Mouse (Mus musculus) heart, adult 2 months (tissue): ENCODE measurements around the gene C530008M17Rik. TPM values are rescaled to one million over a fixed set of nuclear protein-coding genes. Genes with fewer than 3 reads are reported as not detected.

Source experiments
- DNase-seq, 2 experiments: peaks; one replicate each; pipeline ENCODE4 v3.0.0; 2021
- H3K27ac ChIP-seq: fragments of 200-600 bp; 2 replicates; pipeline ENCODE4 v1.8.1; 2022
- H3K27me3 ChIP-seq: fragments of 200-500 bp; 2 replicates; pipeline ENCODE4 v1.6.1; 2012; ENCODE audit warnings: mild to moderate bottlenecking, low read length, inconsistent platforms, mixed read lengths; ENCODE audit not compliant: control insufficient read depth, insufficient read depth
- H3K36me3 ChIP-seq: fragments of 200-500 bp; 2 replicates; pipeline ENCODE4 v1.6.1; 2012; ENCODE audit warnings: low read length, inconsistent platforms; ENCODE audit not compliant: control insufficient read depth, insufficient read depth
- H3K4me1 ChIP-seq: fragments of 200-500 bp; 2 replicates; pipeline ENCODE4 v1.6.1; 2011; ENCODE audit warnings: low read length; ENCODE audit not compliant: control insufficient read depth, insufficient read depth
- H3K4me3 ChIP-seq: fragments of 200-600 bp; 2 replicates; pipeline ENCODE4 v1.8.1; 2022
- H3K79me2 ChIP-seq: fragments of 200-500 bp; replicated peaks from 2 replicates; pipeline ENCODE4 v1.6.1; 2012; ENCODE audit warnings: mild to moderate bottlenecking, inconsistent platforms, low read length, moderate library complexity, mixed read lengths; ENCODE audit not compliant: control insufficient read depth, insufficient read depth
- H3K9ac ChIP-seq: fragments of 200-500 bp; 2 replicates; pipeline ENCODE4 v1.6.1; 2012; ENCODE audit warnings: low read depth, mild to moderate bottlenecking, control low read depth, inconsistent platforms, low read length, mixed read lengths
- CTCF ChIP-seq: fragments of 200-600 bp; IDR thresholded peaks from 2 replicates; pipeline ENCODE4 v1.8.1; 2022; ENCODE audit warnings: antibody characterized with exemption, mild to moderate bottlenecking, moderate library complexity
- EP300 ChIP-seq: fragments of 200-500 bp; IDR thresholded peaks from 2 replicates; pipeline ENCODE4 v1.6.1; 2011; ENCODE audit warnings: low read depth, low read length, control low read depth; ENCODE audit not compliant: insufficient read depth
- POLR2A ChIP-seq: fragments of 200-500 bp; IDR thresholded peaks from 2 replicates; pipeline ENCODE4 v1.6.1; 2011; ENCODE audit warnings: mild to moderate bottlenecking, low read depth, low read length, control low read depth; ENCODE audit not compliant: insufficient read depth
- WGBS: fragments of 180-500 bp; shearing (Covaris S2); methylation state at CpG from one replicate; pipeline ENCODE4 v1.1.7; 2018; 5-methylcytosine and 5-hydroxymethylcytosine counted together
- intact Hi-C: fragments of 180-260 bp; cut with DNase I; formaldehyde crosslinking; loops from one replicate; pipeline ENCODE4 v1.15.1; 2025
- polyA plus RNA-seq: library from polyadenylated mRNA; depleted of rRNA; stranded (reverse); fragments of >200 nt; gene quantifications from 2 replicates; pipeline ENCODE4 v1.2.3, GENCODE M21; 2012
- total RNA-seq, 2 experiments: library from RNA; stranded (reverse); gene quantifications; 2 replicates each; pipeline ENCODE4 v1.2.3; 2021

Gene C530008M17Rik
- total and polyA plus RNA-seq, 3 experiments: 1.5 to 5.4 (median 2.4) TPM

DNA sequence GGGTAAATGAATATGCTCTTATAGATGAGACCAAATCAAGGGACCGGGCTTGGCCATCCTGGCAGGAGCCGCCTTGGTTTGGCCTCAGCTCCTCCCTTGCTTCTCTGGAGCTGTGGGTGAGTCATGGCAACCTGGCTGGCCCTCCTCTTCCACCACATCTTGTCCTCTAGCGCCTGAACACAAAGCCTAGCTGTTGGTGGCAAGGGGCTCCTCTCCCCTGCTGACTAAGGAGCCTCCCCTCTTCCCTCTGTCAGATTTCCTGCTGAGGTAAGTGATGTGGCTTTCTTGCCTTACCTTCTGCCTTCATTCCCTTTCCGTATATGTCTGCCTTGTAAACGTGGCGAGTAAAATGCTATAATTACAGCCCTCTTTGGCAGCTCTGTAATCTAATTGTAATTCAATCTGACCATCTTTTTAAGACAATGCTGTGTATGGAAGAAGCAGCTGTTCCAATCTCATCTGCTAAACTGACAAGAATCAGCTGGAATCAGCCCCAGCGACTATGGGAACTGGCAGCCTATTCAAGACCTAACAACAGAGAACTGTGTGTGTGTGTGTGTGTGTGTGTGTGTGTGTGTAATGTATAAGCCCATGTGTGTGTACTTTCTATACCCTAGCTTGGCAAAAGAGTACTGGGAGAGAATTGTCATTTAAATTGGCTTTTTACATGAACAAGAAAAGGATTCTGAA lies 126.2 kb downstream of the C530008M17Rik start:
- H3K36me3 ChIP-seq: no peaks in the 10 kb centered on the region
- H3K9ac ChIP-seq: no peak overlapping the region
- WGBS: 49% methylated on average over 7 of the region's 7 CpGs
- H3K4me3 ChIP-seq: no peak overlapping the region
- TF ChIP-seq POLR2A: no peak
- no peak for TF ChIP-seq CTCF
- no peak for TF ChIP-seq EP300
- no peaks in the 10 kb centered on the region for H3K27me3 ChIP-seq
- no peaks in the 10 kb centered on the region for H3K4me1 ChIP-seq
- H3K27ac ChIP-seq: no peak overlapping the region
- no peaks in the 10 kb centered on the region for H3K79me2 ChIP-seq
- intact Hi-C loops: no loop called here
- no peak for DNase-seq

DNA sequence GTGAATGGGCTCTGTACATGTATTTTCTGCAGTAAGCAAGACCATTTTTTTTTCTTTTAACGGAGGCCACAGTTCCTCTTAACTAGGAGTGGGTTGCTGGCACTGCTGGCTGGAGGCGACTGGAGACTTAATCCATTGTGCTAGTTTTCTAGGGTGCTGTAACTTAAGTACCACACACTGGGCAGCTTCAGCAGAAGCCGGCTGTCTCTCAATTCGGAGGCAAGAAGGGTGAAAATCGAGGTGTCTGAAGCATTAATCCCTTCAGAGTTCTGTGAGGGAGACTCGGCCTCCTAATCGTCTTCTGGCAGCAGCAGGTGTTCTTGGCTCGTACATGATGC lies 126.8 kb downstream of the C530008M17Rik start:
- 79% methylated on average over 8 of the region's 8 CpGs for WGBS
- H3K4me1 ChIP-seq: no peaks in the 10 kb centered on the region

DNA sequence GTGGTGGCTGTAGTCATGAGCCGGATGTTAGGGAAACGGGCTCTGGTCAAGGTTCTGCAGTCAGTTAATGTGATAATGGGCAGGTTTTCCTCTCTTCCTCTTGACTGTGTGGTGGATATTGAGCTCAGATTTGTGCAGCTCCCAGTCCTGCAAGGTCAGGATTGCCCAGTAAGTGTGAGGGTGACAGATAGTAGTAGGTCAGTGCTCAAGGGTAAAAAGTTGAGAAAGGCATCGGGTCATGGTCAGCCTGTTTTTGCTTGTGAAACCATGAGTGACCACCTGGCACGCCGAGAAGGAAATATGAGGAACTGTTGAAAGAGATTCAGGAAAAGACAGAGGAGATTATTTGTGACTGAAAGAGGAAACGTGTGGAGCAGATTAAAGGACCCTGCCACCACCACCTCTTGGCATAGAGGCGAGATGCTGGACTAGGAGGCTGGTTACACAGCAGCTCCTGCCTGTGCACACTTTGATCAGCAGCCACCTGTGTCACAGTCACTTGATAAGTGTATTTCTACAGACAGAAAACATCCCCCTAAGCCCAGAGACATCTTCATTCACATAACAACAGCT lies 127.9 kb downstream of the C530008M17Rik start:
- no peaks in the 10 kb centered on the region for H3K79me2 ChIP-seq
- H3K9ac ChIP-seq: no peak overlapping the region
- intact Hi-C loops: no loop called here
- H3K27ac ChIP-seq: no peak overlapping the region
- H3K4me3 ChIP-seq: no peak overlapping the region
- no peaks in the 10 kb centered on the region for H3K36me3 ChIP-seq
- WGBS: 57% methylated on average over 7 of the region's 7 CpGs
- no peak for TF ChIP-seq EP300
- no peak for TF ChIP-seq CTCF
- TF ChIP-seq POLR2A: no peak
- DNase-seq: no peak
- H3K27me3 ChIP-seq: no peaks in the 10 kb centered on the region
- no peaks in the 10 kb centered on the region for H3K4me1 ChIP-seq

More for the DNA sequence above, 126.8 kb downstream of the C530008M17Rik start:
- no peak overlapping the region for H3K4me3 ChIP-seq
- intact Hi-C loops: no loop called here
- no peaks in the 10 kb centered on the region for H3K36me3 ChIP-seq
- no peak overlapping the region for H3K9ac ChIP-seq
- H3K27me3 ChIP-seq: no peaks in the 10 kb centered on the region
- no peak for TF ChIP-seq EP300
- no peak for TF ChIP-seq POLR2A
- no peak overlapping the region for H3K27ac ChIP-seq
- no peaks in the 10 kb centered on the region for H3K79me2 ChIP-seq
- no peak for DNase-seq

DNA sequence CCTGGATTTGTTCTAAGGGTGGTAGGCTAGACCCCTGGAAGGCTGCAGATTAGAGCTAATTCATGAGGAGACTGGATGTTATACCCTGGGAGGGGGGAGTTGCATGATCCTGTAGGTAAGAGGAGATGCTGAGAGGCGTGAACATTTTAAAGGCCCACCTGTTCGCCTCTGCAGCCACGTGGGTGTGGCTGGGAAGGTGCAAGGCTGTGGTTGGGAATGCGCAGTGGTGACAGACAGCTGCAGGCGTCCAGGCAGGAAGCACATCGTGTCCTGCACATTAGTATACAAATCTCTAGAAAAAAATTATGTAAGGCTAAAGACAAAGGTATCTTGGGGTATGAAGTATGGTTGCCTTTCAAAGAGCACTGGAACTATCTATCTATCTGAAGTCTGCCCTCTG lies 128.7 kb downstream of the C530008M17Rik start:
- DNase-seq: no peak
- H3K79me2 ChIP-seq: no peaks in the 10 kb centered on the region
- no peak for TF ChIP-seq EP300
- H3K27ac ChIP-seq: no peak overlapping the region
- H3K4me3 ChIP-seq: no peak overlapping the region
- no peaks in the 10 kb centered on the region for H3K27me3 ChIP-seq
- no peaks in the 10 kb centered on the region for H3K36me3 ChIP-seq
- intact Hi-C loops: no loop called here
- no peaks in the 10 kb centered on the region for H3K4me1 ChIP-seq
- WGBS: 80% methylated on average over 6 of the region's 6 CpGs
- H3K9ac ChIP-seq: no peak overlapping the region

- no peak for DNase-seq
- H3K27me3 ChIP-seq: no peaks in the 10 kb centered on the region
- no peaks in the 10 kb centered on the region for H3K36me3 ChIP-seq
- intact Hi-C loops: no loop called here
- no peak overlapping the region for H3K9ac ChIP-seq
- H3K27ac ChIP-seq: no peak overlapping the region
- WGBS: 85% methylated on average over 4 of the region's 4 CpGs
- no peaks in the 10 kb centered on the region for H3K4me1 ChIP-seq
- no peak for TF ChIP-seq EP300
- no peak for TF ChIP-seq POLR2A
- no peak for TF ChIP-seq CTCF
- H3K79me2 ChIP-seq: no peaks in the 10 kb centered on the region
- H3K4me3 ChIP-seq: no peak overlapping the region
Measured at GRCm38 (mm10) chr5:76789881-76790280, 133.6 kb downstream of the C530008M17Rik start.

DNA sequence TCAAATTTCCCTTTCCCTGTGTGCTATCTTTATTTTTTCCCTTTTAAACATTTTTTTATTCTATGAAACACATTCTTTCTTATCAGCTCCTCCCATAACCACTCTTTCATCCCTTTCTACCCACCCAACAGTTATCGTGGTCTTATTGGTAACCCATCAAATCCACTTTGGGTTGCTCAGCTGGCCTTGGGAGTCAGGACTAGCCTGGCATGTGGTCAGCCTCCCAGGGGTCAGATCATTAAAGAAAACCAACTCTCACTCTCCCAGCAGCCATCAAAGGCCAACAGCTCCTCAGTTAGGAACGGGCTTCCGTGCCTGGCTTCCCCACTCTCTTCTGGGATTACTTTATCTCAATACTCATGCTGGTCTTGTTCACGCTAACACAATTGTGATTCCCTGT lies 135.0 kb downstream of the C530008M17Rik start:
- Histone ChIP-seq H3K4me1 (no peaks in the 10 kb centered on the region), H3K9ac (no peak overlapping the region), H3K27me3 (no peaks in the 10 kb centered on the region), H3K4me3 (no peak overlapping the region), H3K27ac (no peak overlapping the region), H3K79me2 (no peaks in the 10 kb centered on the region), H3K36me3 (no peaks in the 10 kb centered on the region)
- WGBS: 50% methylated on average over 4 of the region's 4 CpGs
- no peak for DNase-seq
- intact Hi-C loops: no loop called here
- TF ChIP-seq CTCF (no peak), POLR2A (no peak), EP300 (no peak)
